Mouse (Mus musculus) spleen, adult 2 months (tissue): ENCODE data around the gene Pdap1. TPM values are rescaled to one million over a fixed set of nuclear protein-coding genes. Genes with fewer than 3 reads are reported as not detected.

ENCODE experiments used
- DNase-seq, 2 experiments: peaks; one replicate each; pipeline versions ENCODE4 v3.0.0 to v3.0.0-alpha.2; 2012 to 2021; ENCODE audit warnings: low spot score in 2 of 2, low read depth in 1 of 2
- H3K27ac ChIP-seq: fragments of 200-500 bp; 2 replicates; pipeline ENCODE4 v1.5.1; 2012; ENCODE audit warnings: low read length, inconsistent platforms; ENCODE audit not compliant: insufficient read depth
- H3K27me3 ChIP-seq: fragments of 200-500 bp; 2 replicates; pipeline ENCODE4 v1.6.1; 2012; ENCODE audit warnings: mild to moderate bottlenecking, moderate library complexity, low read length, inconsistent platforms; ENCODE audit not compliant: control insufficient read depth, insufficient read depth
- H3K36me3 ChIP-seq: fragments of 200-500 bp; 2 replicates; pipeline ENCODE4 v1.6.1; 2012; ENCODE audit warnings: mild to moderate bottlenecking, low read length, inconsistent platforms; ENCODE audit not compliant: control insufficient read depth, insufficient read depth
- H3K4me1 ChIP-seq: fragments of 200-500 bp; 2 replicates; pipeline ENCODE4 v1.6.1; 2011; ENCODE audit warnings: inconsistent platforms; ENCODE audit not compliant: control insufficient read depth, insufficient read depth, insufficient read length
- H3K4me3 ChIP-seq: fragments of 200-500 bp; 2 replicates; pipeline ENCODE4 v1.5.1; 2011; ENCODE audit warnings: mild to moderate bottlenecking, inconsistent platforms; ENCODE audit not compliant: insufficient read depth, insufficient read length; ENCODE audit errors: extremely low read depth
- CTCF ChIP-seq: fragments of 200-500 bp; IDR thresholded peaks from 2 replicates; pipeline ENCODE4 v1.5.1; 2011; ENCODE audit warnings: mild to moderate bottlenecking, inconsistent platforms; ENCODE audit not compliant: insufficient read depth, insufficient read length, insufficient replicate concordance; ENCODE audit errors: extremely low read depth
- POLR2A ChIP-seq: fragments of 200-500 bp; IDR thresholded peaks from 2 replicates; pipeline ENCODE4 v1.6.1; 2011; ENCODE audit warnings: low read depth, low read length, inconsistent platforms
- WGBS: fragments of 180-500 bp; shearing (Covaris S2); methylation state at CpG from one replicate; pipeline ENCODE4 v1.1.7; 2018; 5-methylcytosine and 5-hydroxymethylcytosine counted together
- polyA plus RNA-seq: library from polyadenylated mRNA; depleted of rRNA; stranded (reverse); fragments of >200 nt; gene quantifications from 2 replicates; pipeline ENCODE4 v1.2.3, GENCODE M21; 2012

The Pdap1 gene
- polyA plus RNA-seq, 1 experiment: 17.8 TPM

DNA sequence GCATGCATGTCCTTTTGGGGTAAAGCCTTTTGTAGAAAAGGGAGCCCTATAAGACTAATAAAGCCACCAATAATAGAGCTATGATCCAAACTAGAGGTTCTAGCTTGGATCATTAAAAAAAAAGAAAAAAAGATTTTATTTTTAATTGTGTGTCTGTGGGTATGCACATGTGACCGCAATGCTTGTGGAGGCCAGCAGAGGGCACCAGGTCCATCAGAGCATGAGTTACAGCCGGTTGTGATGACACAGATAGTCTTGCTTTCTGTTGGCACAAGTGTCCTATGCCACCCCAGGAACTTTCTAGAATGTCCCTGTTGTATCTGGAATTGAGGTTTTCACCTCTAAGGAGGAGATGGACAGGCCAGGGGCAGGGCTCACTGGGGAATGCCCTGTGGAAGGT lies 20.7 kb downstream of the Pdap1 start:
- no peak for DNase-seq
- H3K4me1 ChIP-seq: peaks cover 9% of the 10 kb centered on the region; the same call in 1 of the 2 replicates
- H3K36me3 ChIP-seq: peaks cover 31% of the 10 kb centered on the region
- no peaks in the 10 kb centered on the region for H3K27me3 ChIP-seq
- no peak overlapping the region for H3K27ac ChIP-seq
- WGBS: 92% methylated on average over 2 of the region's 2 CpGs
- H3K4me3 ChIP-seq: no peak overlapping the region
- TF ChIP-seq CTCF (no peak), POLR2A (no peak)

DNA sequence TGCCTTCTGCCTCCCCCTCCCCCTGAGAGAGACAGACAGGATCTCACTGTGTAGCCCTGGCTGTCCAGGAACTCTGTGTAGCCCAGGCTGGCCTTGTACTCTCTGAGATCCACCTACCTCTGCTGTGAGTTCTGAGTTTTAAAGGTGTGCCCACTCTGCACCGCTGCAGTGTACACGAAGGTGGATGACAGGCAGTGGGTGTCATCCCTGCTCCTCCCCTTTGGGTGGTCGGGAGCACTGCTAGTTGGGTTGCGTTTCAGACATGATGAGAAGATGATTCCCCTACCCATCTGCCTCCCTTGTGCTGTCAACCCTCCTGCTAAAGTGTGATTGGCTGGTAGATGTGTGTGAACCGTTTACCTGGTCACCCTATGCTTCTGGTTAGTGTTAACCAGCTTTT lies 21.6 kb downstream of the Pdap1 start:
- H3K4me3 ChIP-seq: no peak overlapping the region

DNA sequence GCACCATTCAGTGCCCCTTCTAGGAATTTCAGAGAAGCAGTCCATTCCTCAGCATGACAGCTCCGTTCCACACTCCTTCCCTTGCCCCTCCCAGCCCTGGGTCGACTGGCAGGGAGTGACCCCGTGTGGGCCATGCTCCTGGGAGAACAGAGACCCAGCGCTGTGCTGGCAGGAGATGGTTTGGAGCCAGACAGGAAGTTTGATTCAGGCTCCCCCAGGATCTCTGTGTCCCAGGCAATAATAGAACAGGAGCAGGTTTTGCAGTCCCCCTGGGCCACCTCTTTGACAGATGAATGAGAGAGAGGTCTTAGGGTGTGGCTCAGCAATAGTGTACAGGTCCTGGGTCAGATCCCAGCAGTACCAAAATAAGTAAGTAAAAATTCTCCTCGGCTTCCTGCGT lies 22.0 kb downstream of the Pdap1 start:
- H3K27ac ChIP-seq: no peak overlapping the region; the same call in 1 of the 2 replicates
- DNase-seq: no peak
- WGBS: 80% methylated on average over 6 of the region's 6 CpGs
- H3K36me3 ChIP-seq: peaks cover 21% of the 10 kb centered on the region
- no peak for TF ChIP-seq CTCF
- no peak for TF ChIP-seq POLR2A
- H3K27me3 ChIP-seq: no peaks in the 10 kb centered on the region
- H3K4me3 ChIP-seq: no peak overlapping the region
- peaks cover 14% of the 10 kb centered on the region; the same call in 1 of the 2 replicates for H3K4me1 ChIP-seq

More for the DNA sequence above, 21.6 kb downstream of the Pdap1 start:
- DNase-seq: no peak
- WGBS: 91% methylated on average over 5 of the region's 5 CpGs
- TF ChIP-seq CTCF: no peak
- no peak for TF ChIP-seq POLR2A
- H3K27me3 ChIP-seq: no peaks in the 10 kb centered on the region
- H3K36me3 ChIP-seq: peaks cover 24% of the 10 kb centered on the region
- peaks cover 14% of the 10 kb centered on the region; the same call in 1 of the 2 replicates for H3K4me1 ChIP-seq
- H3K27ac ChIP-seq: no peak overlapping the region

DNA sequence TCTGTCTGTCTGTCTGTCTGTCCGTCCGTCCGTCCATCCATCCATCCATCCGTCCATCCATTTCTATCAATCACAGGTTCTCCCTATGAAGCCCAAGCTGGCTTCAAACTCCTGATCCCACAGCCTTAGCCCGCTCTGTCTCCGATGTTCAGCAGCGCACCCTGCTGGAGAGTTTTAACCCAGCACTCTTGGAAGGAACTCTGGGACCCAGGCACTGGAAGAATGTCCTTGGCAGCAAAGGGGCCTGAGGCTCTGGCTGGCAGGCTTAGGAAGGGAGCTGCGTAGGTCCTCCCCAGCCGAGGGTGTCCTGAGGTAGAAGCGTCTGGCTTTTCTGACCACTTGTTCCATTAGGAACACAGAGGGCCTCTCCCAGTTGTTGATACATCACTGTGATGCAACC lies 23.1 kb downstream of the Pdap1 start:
- no peaks in the 10 kb centered on the region for H3K27me3 ChIP-seq
- TF ChIP-seq POLR2A (no peak), CTCF (peak; percentile 50; the same call in 1 of the 2 replicates)
- peaks cover 15% of the 10 kb centered on the region for H3K36me3 ChIP-seq
- H3K4me3 ChIP-seq: peak overlapping the region; percentile 45; the same call in 1 of the 2 replicates
- H3K4me1 ChIP-seq: peaks cover 14% of the 10 kb centered on the region; the same call in 1 of the 2 replicates
- DNase-seq: peak in 1 of 2 experiments; percentile 57
- WGBS: 58% methylated on average over 10 of the region's 10 CpGs
- peak overlapping the region; percentile 89 for H3K27ac ChIP-seq

DNA sequence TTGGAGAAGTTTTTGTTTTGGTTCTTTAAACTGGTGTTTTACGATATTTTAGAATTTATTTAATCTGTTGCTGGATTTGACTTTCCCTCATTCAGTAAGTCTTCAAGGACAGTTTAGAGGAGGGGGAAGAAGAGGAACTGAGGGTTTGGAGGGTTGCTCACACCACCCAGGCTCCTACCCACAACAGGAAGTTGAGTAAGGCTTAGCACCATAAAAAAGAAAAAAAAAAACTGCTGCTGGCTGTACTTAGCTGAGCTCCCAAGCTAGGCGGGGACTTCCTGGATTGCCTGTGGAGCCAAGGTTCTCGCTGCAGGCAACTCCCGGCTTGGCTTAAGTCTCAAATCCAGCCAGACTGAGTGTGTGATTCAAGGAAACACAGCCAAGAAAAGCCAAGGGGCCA lies 23.7 kb downstream of the Pdap1 start:
- DNase-seq: peak; percentile 52 to 55
- Histone ChIP-seq H3K36me3 (peaks cover 11% of the 10 kb centered on the region), H3K4me1 (peaks cover 14% of the 10 kb centered on the region; the same call in 1 of the 2 replicates), H3K27me3 (no peaks in the 10 kb centered on the region), H3K4me3 (peak overlapping the region; percentile 45; the same call in 1 of the 2 replicates), H3K27ac (peak overlapping the region; percentile 89)
- 0% methylated on average over 4 of the region's 4 CpGs for WGBS
- TF ChIP-seq CTCF (no peak), POLR2A (no peak)

DNA sequence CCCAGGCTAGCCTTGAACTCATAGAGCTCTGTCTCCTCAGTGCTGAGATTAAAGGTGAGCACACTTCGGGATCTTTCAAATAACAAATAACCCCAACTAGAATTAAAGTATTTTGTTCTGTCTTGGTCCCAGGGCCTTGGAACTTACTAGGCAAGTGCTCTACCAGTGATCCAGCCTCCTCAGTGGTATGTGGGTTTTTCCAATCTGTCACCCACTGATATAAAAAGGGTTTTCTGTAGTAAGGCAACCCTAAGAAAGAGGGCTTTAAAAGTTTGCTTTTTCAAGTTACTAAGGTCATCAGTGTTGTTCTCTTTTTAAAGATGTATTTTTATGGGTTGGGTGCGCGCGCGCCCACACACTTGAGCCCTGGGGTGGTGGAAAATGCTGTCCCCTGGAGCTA lies 24.3 kb downstream of the Pdap1 start:
- Histone ChIP-seq H3K4me3 (peak overlapping the region; percentile 42; the same call in 1 of the 2 replicates), H3K27ac (peak overlapping the region; percentile 89), H3K36me3 (peaks cover 11% of the 10 kb centered on the region), H3K4me1 (peaks cover 14% of the 10 kb centered on the region; the same call in 1 of the 2 replicates), H3K27me3 (no peaks in the 10 kb centered on the region)
- DNase-seq: no peak
- no peak for TF ChIP-seq POLR2A
- no peak for TF ChIP-seq CTCF
- 53% methylated on average over 5 of the region's 5 CpGs for WGBS

DNA sequence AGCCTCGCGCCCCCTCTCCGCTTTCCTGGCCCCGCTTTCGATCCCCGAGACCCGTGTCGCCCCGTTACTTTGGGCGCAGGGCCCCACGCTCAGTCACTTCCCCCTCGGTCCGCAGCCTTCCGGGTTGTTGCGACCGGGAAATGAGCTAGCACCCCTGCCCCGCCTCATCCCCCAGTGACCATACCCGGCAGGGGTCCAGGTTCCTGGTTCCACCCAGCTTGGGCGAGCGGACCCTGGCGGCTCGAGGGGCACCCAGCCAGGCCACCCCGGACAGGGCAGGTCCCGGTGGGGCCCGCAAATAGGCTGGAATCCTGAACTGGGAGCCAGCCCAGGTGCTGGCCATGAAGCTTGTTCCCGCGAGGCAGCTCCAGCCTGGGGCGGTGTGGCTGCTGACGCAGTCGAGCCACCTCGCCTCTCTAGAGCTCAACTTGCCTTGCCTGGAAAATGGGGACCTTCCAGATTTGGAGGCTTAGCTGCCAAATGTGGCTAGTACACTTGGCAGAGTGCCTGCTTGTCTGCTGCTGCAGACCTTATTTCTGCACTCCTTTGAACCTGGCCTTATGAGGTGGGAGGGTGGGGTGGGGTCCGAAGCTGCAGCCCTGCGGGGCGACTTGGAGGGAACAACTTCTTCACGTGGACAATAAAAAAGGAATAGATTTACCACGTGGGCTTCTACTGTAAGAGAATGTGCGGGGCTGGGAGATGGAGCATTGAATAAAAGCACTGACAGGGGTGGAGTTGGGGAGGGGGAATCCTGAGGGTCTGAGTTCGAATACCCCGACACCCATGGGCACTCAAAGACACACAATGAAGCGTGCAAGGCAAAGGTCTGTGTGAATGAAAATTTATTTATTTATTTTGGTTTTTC lies 25.2 kb downstream of the Pdap1 start:
- H3K27me3 ChIP-seq: no peaks in the 10 kb centered on the region
- peak overlapping the region; percentile 92 for H3K27ac ChIP-seq
- H3K36me3 ChIP-seq: peaks cover 10% of the 10 kb centered on the region
- H3K4me1 ChIP-seq: peaks cover 14% of the 10 kb centered on the region; the same call in 1 of the 2 replicates
- DNase-seq: peak in 1 of 2 experiments; percentile 77
- no peak for TF ChIP-seq CTCF
- TF ChIP-seq POLR2A: peak; percentile 67
- WGBS: 4% methylated on average over 40 of the region's 40 CpGs
- peak overlapping the region; percentile 99 for H3K4me3 ChIP-seq
